Mouse (Mus musculus) telencephalon, adult 2 months (tissue): ENCODE results near the gene Lrch3.
"Not testable (repeated sequence)": the region's sequence is repeated elsewhere in the genome, so short reads cannot be mapped to it uniquely, and the experiment has no call there.

Experiments used
- DNase-seq: peaks from one replicate; pipeline ENCODE4 v3.0.0-alpha.2; 2011; ENCODE audit warnings: low read depth, low spot score

The Lrch3 gene

GRCm38 (mm10) chr16:32913212-32913611, 688 bp upstream of the Lrch3 start:
- no peak for DNase-seq

GRCm38 (mm10) chr16:32915292-32916068, 1.6 kb downstream of the Lrch3 start:
- no peak for DNase-seq

GRCm38 (mm10) chr16:32926629-32927028, 12.7 kb downstream of the Lrch3 start:
- not testable (repeated sequence) for DNase-seq

- DNase-seq = no peak
These were observed 13.1 kb downstream of the Lrch3 start for GRCm38 (mm10) chr16:32927044-32927443.

GRCm38 (mm10) chr16:32929918-32930317, 16.0 kb downstream of the Lrch3 start:
- DNase-seq = no peak

- peak; percentile 68 for DNase-seq
These were observed 20.6 kb downstream of the Lrch3 start for GRCm38 (mm10) chr16:32934470-32934869.

GRCm38 (mm10) chr16:32935088-32935487, 21.2 kb downstream of the Lrch3 start:
- no peak for DNase-seq

GRCm38 (mm10) chr16:32937358-32937757, 23.5 kb downstream of the Lrch3 start:
- DNase-seq = no peak

GRCm38 (mm10) chr16:32939301-32939700, 25.4 kb downstream of the Lrch3 start:
- DNase-seq = peak; percentile 72

- DNase-seq = not testable (repeated sequence)
These were observed 25.8 kb downstream of the Lrch3 start for GRCm38 (mm10) chr16:32939716-32940115.

GRCm38 (mm10) chr16:32941226-32941625, 27.3 kb downstream of the Lrch3 start:
- not testable (repeated sequence) for DNase-seq

GRCm38 (mm10) chr16:32942694-32943093, 28.8 kb downstream of the Lrch3 start:
- DNase-seq = no peak

GRCm38 (mm10) chr16:32945379-32945778, 31.5 kb downstream of the Lrch3 start:
- no peak for DNase-seq

GRCm38 (mm10) chr16:32948016-32948415, 34.1 kb downstream of the Lrch3 start:
- no peak for DNase-seq

GRCm38 (mm10) chr16:32948656-32949055, 34.8 kb downstream of the Lrch3 start:
- no peak for DNase-seq

GRCm38 (mm10) chr16:32949281-32949680, 35.4 kb downstream of the Lrch3 start:
- DNase-seq = no peak

- DNase-seq = no peak
These were observed 37.2 kb downstream of the Lrch3 start for GRCm38 (mm10) chr16:32951074-32951473.

GRCm38 (mm10) chr16:32953806-32954205, 39.9 kb downstream of the Lrch3 start:
- DNase-seq = no peak

GRCm38 (mm10) chr16:32954304-32954703, 40.4 kb downstream of the Lrch3 start:
- DNase-seq = no peak

GRCm38 (mm10) chr16:32956889-32957288, 43.0 kb downstream of the Lrch3 start:
- DNase-seq = no peak

- no peak for DNase-seq
These were observed 58.6 kb downstream of the Lrch3 start for GRCm38 (mm10) chr16:32972535-32972934.

GRCm38 (mm10) chr16:32973047-32973446, 59.1 kb downstream of the Lrch3 start:
- no peak for DNase-seq

GRCm38 (mm10) chr16:32980227-32980626, 66.3 kb downstream of the Lrch3 start:
- no peak for DNase-seq

- no peak for DNase-seq
These were observed 67.5 kb downstream of the Lrch3 start for GRCm38 (mm10) chr16:32981405-32981804.
